Comparison of ENCODE assay signal across 9 mouse cellular contexts in the genomic region with DNA sequence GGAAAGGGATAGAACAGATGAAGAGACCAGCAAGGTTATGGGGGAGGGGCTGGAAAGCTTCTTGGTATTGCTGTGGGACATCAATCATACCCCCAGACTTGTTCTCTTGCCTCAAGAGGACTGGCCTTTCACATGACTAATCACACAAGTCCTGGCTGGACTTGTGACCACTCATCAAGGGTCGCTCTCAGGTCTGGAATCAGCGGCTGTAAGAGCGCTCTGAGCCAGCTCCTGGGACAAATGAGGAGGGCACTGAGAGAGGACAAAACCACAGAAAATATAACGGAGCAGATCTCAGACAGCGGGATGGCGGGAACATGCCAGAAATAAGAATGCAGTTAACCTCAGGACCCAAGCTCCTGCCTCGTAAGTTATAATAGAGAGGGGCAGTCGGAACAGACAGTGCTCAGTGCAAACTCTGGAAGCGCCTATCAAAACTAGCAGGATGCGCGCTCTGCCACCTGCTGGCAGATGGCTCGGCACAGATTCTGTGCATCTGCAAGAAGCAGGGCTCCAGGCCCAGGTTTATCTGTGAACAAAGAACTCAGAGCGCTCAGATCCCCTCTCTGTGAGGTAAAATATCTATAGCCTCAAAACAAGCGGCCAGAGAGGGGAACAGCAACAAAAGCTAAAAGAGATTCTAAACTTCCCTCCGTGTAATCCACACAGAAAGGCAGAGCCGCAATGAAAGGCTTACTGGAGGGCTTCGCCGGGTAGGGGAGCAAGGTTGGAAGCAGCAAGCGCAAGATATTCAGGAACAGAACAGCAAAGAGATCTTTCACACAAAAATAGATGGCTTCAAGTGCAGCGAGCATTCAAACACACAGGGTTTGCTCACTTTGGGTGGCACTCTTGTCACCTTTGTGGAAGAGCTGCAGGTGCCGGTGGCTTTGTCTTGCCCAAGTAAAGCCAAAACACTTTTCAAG.
DNase-seq lines count a peak whose midpoint lies in the region; ATAC-seq and TF ChIP-seq lines count a peak whose summit lies in the region.
"Had no signal": no experiment of that assay in that cellular context is flagged by ENCODE, and none has a peak within 500 bp of the region (broad histone marks: within the 10 kb centered on the region; RNA-seq: fewer than 3 reads in every experiment).

No protein-coding gene starts in this region.

- H3K4me2 ChIP-seq in heart, embryonic 11.5 days = peak overlapping the region; percentile 27; the same call in 1 of the 2 replicates
- no peak overlapping the region for H3K4me2 ChIP-seq in liver, postnatal 0 days (ENCODE audit: low read depth, low read length)

- TF ChIP-seq CTCF in liver, postnatal 0 days (IDR thresholded peaks at IDR 0.05; ENCODE audit: low read depth) = peak; percentile 49

- no peaks in the 10 kb centered on the region for H3K4me1 ChIP-seq in heart, embryonic 11.5 days (ENCODE audit: control insufficient read depth, insufficient read depth, low read length)
- no peaks in the 10 kb centered on the region for H3K4me1 ChIP-seq in liver, postnatal 0 days (ENCODE audit: insufficient read depth)

- H3K9ac ChIP-seq in heart, embryonic 11.5 days (ENCODE audit: low read depth, low read length) = no peak overlapping the region
- H3K9ac ChIP-seq in liver, postnatal 0 days (replicated peaks) = no peak overlapping the region

- WGBS in heart, embryonic 11.5 days (ENCODE audit: insufficient replicate concordance) = 45% methylated on average over 21 of the region's 21 CpGs
- 48% methylated on average over 21 of the region's 21 CpGs for WGBS in liver, postnatal 0 days (ENCODE audit: insufficient replicate concordance)

- H3K27me3 ChIP-seq in heart, embryonic 11.5 days (ENCODE audit: control insufficient read depth, insufficient read depth, low read length) = no peaks in the 10 kb centered on the region
- 0 out of 2 replicates have a peak, but pooled peaks cover 2% of the 10 kb centered on the region for H3K27me3 ChIP-seq in liver, postnatal 0 days (ENCODE audit: insufficient read depth, low read length)

- peak; percentile 16 for DNase-seq in ovary, postnatal 10 days (ENCODE audit: low spot score)
- no peak for DNase-seq in ovary, adult 18-20 months (ENCODE audit: low spot score)
- peak; percentile 77 for DNase-seq in embryo, embryonic 10.5 days (ENCODE audit: low spot score)
- DNase-seq in kidney, postnatal 14 days = peak; percentile 52
- peak; percentile 20 for DNase-seq in liver, postnatal 0 days
- peak; percentile 57 for DNase-seq in ovary, postnatal 36 days (ENCODE audit: low spot score)
- no peak for DNase-seq in MN1 (ENCODE audit: low spot score)

- H3K27ac ChIP-seq in heart, embryonic 11.5 days (ENCODE audit: low read depth, low read length) = no peak overlapping the region
- no peak overlapping the region for H3K27ac ChIP-seq in liver, postnatal 0 days (ENCODE audit: low read depth)
- H3K27ac ChIP-seq: macrophage had no signal

- no peak overlapping the region for H3K4me3 ChIP-seq in heart, embryonic 11.5 days (ENCODE audit: low read depth, low read length)
- H3K4me3 ChIP-seq in liver, postnatal 0 days (ENCODE audit: low read depth, low read length) = no peak overlapping the region

- no peak for ATAC-seq in heart, embryonic 11.5 days (replicated peaks; ENCODE audit: insufficient number of reproducible peaks, low FRiP score, low TSS enrichment)
- ATAC-seq in liver, postnatal 0 days = no peak

- H3K36me3 ChIP-seq in heart, embryonic 11.5 days (ENCODE audit: control insufficient read depth, insufficient read depth, low read length) = no peaks in the 10 kb centered on the region
- H3K36me3 ChIP-seq in liver, postnatal 0 days (replicated peaks; ENCODE audit: insufficient read depth, low read length) = no peaks in the 10 kb centered on the region

- H3K9me3 ChIP-seq in heart, embryonic 11.5 days (replicated peaks; ENCODE audit: control insufficient read depth, low read length) = no peaks in the 10 kb centered on the region
- H3K9me3 ChIP-seq in liver, postnatal 0 days (ENCODE audit: low read length) = no peaks in the 10 kb centered on the region

- TF ChIP-seq EP300 in liver, postnatal 0 days (IDR thresholded peaks at IDR 0.05; ENCODE audit: low read depth) = no peak

Comparison
In these comparisons a context has a peak if more than half of its experiments do, and no peak if none do; other contexts are left out.
1. DNase-seq: peak in ovary, postnatal 10 days (single experiment), embryo, embryonic 10.5 days (single experiment), kidney, postnatal 14 days (single experiment), liver, postnatal 0 days (single experiment) and ovary, postnatal 36 days (single experiment); none in ovary, adult 18-20 months (single experiment) and MN1 (single experiment).